Mouse (Mus musculus) testis, adult 2 months (tissue): ENCODE data around the gene Shc1. TPM values are rescaled to one million over a fixed set of nuclear protein-coding genes. Genes with fewer than 3 reads are reported as not detected.

Source experiments
- H3K27ac ChIP-seq: fragments of 200-500 bp; 2 replicates; pipeline ENCODE4 v1.5.1; 2012; ENCODE audit warnings: low read depth, low read length; ENCODE audit not compliant: control insufficient read depth, insufficient read depth
- H3K27me3 ChIP-seq: fragments of 200-500 bp; 2 replicates; pipeline ENCODE4 v1.6.1; 2012; ENCODE audit warnings: mild to moderate bottlenecking, low read length, moderate library complexity; ENCODE audit not compliant: control insufficient read depth, insufficient read depth
- H3K36me3 ChIP-seq: fragments of 200-500 bp; 2 replicates; pipeline ENCODE4 v1.6.1; 2012; ENCODE audit warnings: mild to moderate bottlenecking, low read length; ENCODE audit not compliant: control insufficient read depth, insufficient read depth
- H3K4me1 ChIP-seq: fragments of 200-500 bp; 2 replicates; pipeline ENCODE4 v1.6.1; 2012; ENCODE audit warnings: low read length; ENCODE audit not compliant: control insufficient read depth, insufficient read depth
- H3K4me3 ChIP-seq: fragments of 200-500 bp; 2 replicates; pipeline ENCODE4 v1.5.1; 2012; ENCODE audit warnings: low read depth, mild to moderate bottlenecking, low read length, moderate library complexity, mixed read lengths; ENCODE audit not compliant: control insufficient read depth
- CTCF ChIP-seq: fragments of 200-500 bp; IDR thresholded peaks from 2 replicates; pipeline ENCODE4 v1.5.1; 2012; ENCODE audit warnings: low read depth, mild to moderate bottlenecking, inconsistent platforms, low read length, moderate library complexity; ENCODE audit not compliant: control insufficient read depth, insufficient read depth, insufficient replicate concordance
- POLR2A ChIP-seq: fragments of 200-500 bp; IDR thresholded peaks from 2 replicates; pipeline ENCODE4 v1.6.1; 2012; ENCODE audit warnings: low read depth, mild to moderate bottlenecking, inconsistent platforms, low read length, moderate library complexity; ENCODE audit not compliant: control insufficient read depth
- polyA plus RNA-seq: library from polyadenylated mRNA; depleted of rRNA; stranded (reverse); fragments of >200 nt; gene quantifications from 2 replicates; pipeline ENCODE4 v1.2.3, GENCODE M21; 2012

Shc1 gene
- polyA plus RNA-seq, 1 experiment = 17.3 TPM

DNA sequence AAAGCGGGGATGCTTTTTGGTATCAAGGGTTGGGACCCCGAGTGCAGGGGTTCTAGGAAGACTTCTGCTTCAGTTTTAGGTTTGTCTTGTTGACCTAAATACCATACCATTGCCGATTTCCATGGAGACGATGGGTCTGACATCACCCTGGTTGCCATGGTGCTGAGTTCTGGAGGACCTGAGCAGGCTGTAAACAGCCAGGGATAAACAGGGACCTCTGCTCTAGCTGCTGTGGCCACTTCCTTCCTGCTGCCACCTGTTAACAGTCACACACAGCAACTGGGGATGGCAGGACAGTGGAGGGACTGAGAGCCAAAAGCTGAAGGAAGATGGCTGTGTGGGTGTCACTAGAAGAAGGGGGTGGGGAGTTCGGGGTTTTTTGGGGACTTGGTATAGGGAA, 19.0 kb downstream of the Shc1 start:
- H3K4me3 ChIP-seq = peak overlapping the region; percentile 91
- peak overlapping the region; percentile 73 for H3K27ac ChIP-seq
- H3K4me1 ChIP-seq = peaks cover 21% of the 10 kb centered on the region
- no peaks in the 10 kb centered on the region; the same call in 1 of the 2 replicates for H3K36me3 ChIP-seq
- no peak for TF ChIP-seq CTCF
- peak; percentile 60; the same call in 1 of the 2 replicates for TF ChIP-seq POLR2A
- H3K27me3 ChIP-seq = no peaks in the 10 kb centered on the region

DNA sequence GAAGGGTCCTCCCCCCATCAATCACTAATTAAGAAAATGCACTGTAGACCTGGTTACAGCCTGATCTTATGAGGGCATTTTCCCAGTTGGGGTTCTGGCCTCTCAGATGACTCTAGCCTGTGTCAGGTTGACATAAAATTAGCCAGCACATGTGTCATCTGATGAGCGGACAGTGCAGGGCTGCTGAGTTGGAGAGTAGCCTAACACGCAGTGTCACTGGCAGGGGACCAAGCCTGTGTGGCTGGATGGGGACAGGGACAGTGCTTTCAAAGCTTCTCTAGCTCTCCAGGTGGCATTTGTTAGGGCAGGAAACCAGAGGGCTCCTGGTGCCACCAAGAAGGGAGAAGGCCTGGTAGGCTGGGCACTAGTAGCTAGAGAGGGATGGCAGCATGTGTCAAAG, 22.4 kb downstream of the Shc1 start:
- Histone ChIP-seq H3K36me3 (no peaks in the 10 kb centered on the region), H3K27ac (no peak overlapping the region), H3K4me3 (no peak overlapping the region), H3K4me1 (peaks cover 19% of the 10 kb centered on the region), H3K27me3 (no peaks in the 10 kb centered on the region)
- no peak for TF ChIP-seq POLR2A
- TF ChIP-seq CTCF = no peak

DNA sequence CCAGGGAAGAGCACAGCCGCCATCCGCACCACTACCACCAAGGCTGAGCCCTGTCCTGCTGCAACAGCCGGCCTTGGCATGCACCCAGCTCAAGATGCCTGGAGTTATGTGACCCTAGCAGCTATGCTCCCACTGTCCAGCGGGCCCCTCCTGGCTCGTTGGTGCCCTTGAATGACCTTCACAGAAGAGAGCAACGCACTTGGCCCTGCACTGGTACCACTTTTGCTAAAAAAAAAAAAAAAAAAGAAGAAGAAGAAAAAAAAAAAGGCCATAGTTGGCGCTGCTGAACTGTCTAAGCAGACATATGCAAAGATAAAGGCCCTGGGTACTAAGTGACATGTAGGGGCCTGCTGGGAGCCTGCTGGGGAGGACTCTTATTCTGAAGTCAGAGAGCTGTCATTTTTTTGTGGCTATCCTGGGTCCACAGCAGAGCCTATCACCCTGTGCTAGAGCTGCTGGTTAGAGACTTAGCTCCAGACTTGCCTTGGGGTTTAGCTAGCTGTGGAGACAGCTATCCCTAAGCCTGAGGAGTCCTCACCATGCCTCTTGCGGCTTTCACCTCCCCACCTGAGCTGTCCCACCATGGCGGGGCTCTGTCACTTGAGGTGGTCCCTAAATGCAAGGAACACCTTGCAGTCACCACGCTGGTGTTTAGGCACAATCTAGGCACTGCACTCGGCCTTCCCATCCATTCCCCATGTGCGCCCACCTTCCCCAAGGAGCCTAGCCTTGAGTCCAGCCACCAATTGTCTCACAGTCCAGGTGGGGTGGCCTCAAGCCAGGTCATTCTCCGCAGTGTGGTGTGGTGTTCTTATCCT, 30.7 kb downstream of the Shc1 start:
- no peak for TF ChIP-seq CTCF
- no peak for TF ChIP-seq POLR2A
- H3K36me3 ChIP-seq = no peaks in the 10 kb centered on the region
- H3K27me3 ChIP-seq = no peaks in the 10 kb centered on the region
- H3K4me1 ChIP-seq = peaks cover 13% of the 10 kb centered on the region
- H3K27ac ChIP-seq = no peak overlapping the region
- H3K4me3 ChIP-seq = no peak overlapping the region

DNA sequence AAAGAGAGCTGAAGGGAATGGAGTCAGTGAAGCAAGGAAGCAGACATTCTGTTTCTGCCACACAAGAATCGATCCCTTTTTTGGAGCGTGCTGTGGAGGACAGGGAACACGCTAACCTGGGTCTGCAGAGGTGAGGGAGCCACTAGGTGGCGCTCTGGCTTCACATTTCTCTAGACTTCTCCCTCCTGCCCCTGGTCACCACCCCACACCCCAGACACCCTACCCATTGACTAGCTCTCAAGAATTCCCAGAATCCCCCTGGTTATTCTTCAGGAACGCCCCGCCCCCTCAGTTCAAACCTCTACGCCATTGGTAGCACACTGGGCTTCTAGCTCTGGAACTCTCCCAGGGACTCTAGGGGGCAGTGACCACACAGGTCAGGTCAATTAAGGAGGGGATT, 31.3 kb downstream of the Shc1 start:
- TF ChIP-seq POLR2A = no peak
- peak; percentile 88 for TF ChIP-seq CTCF
- Histone ChIP-seq H3K4me1 (peaks cover 13% of the 10 kb centered on the region), H3K36me3 (no peaks in the 10 kb centered on the region), H3K27me3 (no peaks in the 10 kb centered on the region), H3K4me3 (no peak overlapping the region), H3K27ac (no peak overlapping the region)

DNA sequence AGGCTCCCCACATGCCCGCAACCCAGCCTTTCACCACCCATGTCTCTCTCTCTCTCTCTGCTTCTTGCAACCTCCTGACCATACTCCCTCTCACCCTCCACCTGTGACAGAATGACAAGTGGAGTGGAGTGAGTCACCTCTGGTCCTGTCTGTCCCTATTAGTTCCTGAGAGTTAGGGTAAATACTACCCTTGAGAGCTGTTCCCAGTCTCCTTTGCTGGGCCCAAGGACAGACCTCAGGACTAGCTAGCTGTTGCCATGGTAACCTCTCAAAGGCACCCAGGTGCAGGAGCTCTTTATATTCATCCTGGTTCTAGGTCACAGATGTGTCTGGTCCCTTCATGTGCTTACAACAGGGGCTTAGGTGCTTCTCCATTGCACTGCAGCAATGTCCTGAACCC, 33.7 kb downstream of the Shc1 start:
- no peaks in the 10 kb centered on the region for H3K27me3 ChIP-seq
- H3K36me3 ChIP-seq = no peaks in the 10 kb centered on the region
- peaks cover 13% of the 10 kb centered on the region for H3K4me1 ChIP-seq
- H3K27ac ChIP-seq = no peak overlapping the region
- no peak overlapping the region for H3K4me3 ChIP-seq
- TF ChIP-seq POLR2A (no peak), CTCF (no peak)

DNA sequence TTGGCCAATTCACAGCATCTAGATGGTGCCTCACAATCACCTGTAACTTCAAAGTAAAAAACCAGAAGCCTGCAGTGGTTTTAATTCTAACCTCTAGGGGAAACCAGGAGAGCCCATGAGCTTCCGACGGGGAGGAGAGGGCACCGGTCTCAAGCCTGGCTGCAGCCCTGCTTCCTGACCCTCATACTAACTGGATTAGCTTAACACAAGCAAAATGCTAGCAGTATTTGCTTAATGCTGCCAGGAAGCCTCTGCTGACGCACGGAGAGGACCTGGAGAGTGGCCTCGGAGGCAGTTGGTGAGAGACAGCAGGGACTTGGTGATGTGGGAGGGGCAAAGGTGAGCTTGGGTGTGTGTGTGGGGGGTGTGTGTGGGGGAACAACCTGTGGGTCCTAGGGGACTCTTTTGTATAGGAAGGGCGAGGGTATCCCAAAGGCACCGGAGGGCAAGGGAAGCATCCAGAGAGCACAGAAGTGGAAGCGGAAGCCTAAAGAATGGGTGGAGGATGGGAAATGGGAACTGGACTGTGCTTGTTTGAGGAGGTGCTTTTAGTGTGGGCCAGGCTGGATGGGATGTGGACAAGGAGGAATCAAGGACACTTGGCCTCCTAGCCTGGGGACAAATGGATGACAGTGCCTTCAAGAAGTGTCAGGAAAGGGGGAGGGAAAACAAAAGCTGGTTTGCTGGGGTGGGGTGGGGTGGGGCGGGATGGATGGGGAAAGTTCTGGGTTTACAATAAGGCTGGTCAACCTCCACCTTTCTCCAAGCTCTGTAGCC, 36.3 kb downstream of the Shc1 start, which contains the start of gene Pmvk:
Pmvk (plus strand) TSS at position 141 of the 777 bp plus-strand sequence.
- Histone ChIP-seq H3K27me3 (no peaks in the 10 kb centered on the region), H3K27ac (no peak within 1 kb of the TSS), H3K4me1 (peaks cover 10% of the 10 kb centered on the region), H3K36me3 (no peaks in the 10 kb centered on the region), H3K4me3 (peak within 1 kb of the TSS; percentile 50)
- TF ChIP-seq CTCF (no peak), POLR2A (no peak)

DNA sequence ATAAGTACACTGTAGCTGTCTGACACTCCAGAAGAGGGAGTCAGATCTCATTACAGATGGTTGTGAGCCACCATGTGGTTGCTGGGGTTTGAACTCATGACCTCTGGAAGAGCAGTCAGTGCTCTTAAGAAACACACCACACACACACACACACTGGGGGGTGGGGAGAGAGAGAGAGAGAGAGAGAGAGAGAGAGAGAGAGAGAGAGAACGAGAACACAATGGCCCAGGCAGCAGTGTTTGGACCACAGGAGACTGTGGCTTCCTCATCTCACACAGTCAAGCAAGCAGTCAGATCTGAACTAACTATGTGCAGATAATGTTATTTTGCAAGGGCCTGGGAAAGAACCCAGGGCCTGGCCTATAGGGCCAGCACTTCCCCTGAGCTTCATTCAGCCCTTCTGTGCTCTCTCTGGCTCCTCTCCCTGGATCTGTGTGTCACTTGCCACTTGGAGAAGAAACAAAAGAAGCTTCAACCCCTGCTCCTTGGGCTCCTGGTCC, 37.6 kb downstream of the Shc1 start:
- Histone ChIP-seq H3K36me3 (no peaks in the 10 kb centered on the region), H3K27ac (no peak overlapping the region), H3K4me3 (no peak overlapping the region; the same call in 1 of the 2 replicates), H3K4me1 (peaks cover 8% of the 10 kb centered on the region), H3K27me3 (no peaks in the 10 kb centered on the region)
- TF ChIP-seq POLR2A (no peak), CTCF (no peak)
